Mouse (Mus musculus) embryo, embryonic 10.5 days (tissue): Measurements from ENCODE around the gene Gm10722.
"Not testable (repeated sequence)": the region's sequence is repeated elsewhere in the genome, so short reads cannot be mapped to it uniquely, and the experiment has no call there.

Source experiments
- DNase-seq: peaks from one replicate; pipeline ENCODE4 v3.0.0-alpha.2; 2015; ENCODE audit warnings: low spot score

Gene Gm10722

GRCm38 (mm10) chr9:3000445-3000972 lies at the start of gene Gm10722:
Gm10722 (plus strand) TSS chr9:3000922.
- DNase-seq = peak; percentile 50

DNA sequence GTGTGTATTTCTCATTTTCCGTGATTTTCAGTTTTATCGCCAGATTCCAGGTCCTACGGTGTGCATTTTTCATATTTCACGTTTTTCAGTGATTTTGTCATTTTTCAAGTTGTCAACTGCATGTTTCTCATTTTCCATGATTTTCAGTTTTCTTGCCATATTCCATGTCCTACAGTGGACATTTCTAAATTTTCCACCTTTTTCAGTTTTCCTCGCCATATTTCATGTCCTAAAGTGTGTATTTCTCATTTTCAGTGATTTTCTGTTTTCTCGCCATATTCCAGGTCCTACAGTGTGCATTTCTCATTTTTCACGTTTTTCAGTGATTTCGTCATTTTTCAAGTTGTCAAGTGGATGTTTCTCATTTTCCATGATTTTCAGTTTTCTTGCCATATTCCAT lies 284 bp downstream of the Gm10722 start:
- not testable (repeated sequence) for DNase-seq

DNA sequence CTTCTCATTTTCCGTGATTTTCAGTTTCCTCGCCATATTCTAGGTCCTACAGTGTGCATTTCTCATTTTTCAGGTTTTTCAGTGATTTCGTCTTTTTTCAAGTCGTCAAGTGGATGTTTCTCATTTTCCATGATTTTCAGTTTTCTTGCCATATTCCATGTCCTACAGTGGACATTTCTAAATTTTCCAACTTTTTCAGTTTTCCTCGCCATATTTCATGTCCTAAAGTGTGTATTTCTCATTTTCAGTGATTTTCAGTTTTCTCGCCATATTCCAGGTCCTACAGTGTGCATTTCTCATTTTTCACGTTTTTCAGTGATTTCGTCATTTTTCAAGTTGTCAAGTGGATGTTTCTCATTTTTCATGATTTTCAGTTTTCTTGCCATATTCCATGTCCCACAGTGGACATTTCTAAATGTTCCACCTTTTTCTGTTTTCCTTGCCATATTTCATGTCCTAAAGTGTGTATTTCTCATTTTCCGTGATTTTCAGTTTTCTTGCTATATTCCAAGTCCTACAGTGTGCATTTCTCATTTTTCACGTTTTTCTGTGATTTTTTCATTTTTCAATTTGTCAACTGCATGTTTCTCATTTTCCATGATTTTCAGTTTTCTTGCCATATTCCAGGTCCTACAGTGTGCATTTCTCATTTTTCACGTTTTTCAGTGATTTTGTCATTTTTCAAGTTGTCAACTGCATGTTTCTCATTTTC lies 1.4 kb downstream of the Gm10722 start:
- peak; percentile 24 for DNase-seq

DNA sequence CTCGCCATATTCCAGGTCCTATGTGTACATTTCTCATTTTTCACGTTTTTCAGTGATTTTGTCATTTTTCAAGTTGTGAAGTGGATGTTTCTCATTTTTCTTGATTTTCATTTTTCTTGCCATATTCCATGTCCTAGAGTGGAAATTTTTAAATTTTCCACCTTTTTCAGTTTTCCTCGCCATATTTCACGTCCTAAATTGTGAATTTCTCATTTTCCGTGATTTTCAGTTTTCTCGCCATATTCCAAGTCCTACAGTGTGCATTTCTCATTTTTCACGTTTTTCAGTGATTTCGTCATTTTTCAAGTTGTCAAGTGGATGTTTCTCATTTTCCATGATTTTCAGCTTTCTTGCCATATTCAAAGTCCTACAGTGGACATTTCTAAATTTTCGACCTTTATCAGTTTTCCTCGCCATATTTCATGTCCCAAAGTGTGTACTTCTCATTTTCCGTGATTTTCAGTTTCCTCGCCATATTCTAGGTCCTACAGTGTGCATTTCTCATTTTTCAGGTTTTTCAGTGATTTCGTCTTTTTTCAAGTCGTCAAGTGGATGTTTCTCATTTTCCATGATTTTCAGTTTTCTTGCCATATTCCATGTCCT lies 2.2 kb downstream of the Gm10722 start, which contains the start of gene Gm11168:
Gene Gm11168, plus strand, starts transcription at position 553 of the 603 bp plus-strand sequence.
- not testable (repeated sequence) for DNase-seq

- DNase-seq = not testable (repeated sequence)
These were observed 5.5 kb downstream of the Gm10722 start for GRCm38 (mm10) chr9:3006179-3006578.

- not testable (repeated sequence) for DNase-seq
These were observed 5.9 kb downstream of the Gm10722 start for GRCm38 (mm10) chr9:3006636-3007035.

DNA sequence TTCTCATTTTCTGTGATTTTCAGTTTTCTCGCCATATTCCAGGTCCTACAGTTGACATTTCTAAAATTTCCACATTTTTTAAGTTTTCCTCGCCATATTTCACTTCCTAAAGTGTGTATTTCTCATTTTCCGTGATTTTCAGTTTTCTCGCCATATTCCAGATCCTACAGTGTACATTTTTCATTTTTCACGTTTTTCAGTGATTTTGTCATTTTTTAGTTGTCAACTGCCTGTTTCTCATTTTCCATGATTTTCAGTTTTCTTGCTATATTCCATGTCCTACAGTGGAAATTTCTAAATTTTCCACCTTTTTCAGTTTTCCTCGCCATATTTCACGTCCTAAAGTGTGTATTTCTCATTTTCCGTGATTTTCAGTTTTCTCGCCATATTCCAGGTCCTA lies 6.5 kb downstream of the Gm10722 start:
- peak; percentile 10 for DNase-seq

DNA sequence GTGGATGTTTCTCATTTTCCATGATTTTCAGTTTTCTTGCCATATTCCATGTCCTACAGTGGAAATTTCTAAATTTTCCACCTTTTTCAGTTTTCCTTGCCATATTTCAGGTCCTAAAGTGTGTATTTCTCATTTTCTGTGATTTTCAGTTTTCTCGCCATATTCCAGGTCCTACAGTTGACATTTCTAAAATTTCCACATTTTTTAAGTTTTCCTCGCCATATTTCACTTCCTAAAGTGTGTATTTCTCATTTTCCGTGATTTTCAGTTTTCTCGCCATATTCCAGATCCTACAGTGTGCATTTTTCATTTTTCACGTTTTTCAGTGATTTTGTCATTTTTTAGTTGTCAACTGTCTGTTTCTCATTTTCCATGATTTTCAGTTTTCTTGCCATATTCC lies 8.6 kb downstream of the Gm10722 start:
- not testable (repeated sequence) for DNase-seq

- DNase-seq = not testable (repeated sequence)
These were observed 11.4 kb downstream of the Gm10722 start for GRCm38 (mm10) chr9:3012054-3012621.

DNA sequence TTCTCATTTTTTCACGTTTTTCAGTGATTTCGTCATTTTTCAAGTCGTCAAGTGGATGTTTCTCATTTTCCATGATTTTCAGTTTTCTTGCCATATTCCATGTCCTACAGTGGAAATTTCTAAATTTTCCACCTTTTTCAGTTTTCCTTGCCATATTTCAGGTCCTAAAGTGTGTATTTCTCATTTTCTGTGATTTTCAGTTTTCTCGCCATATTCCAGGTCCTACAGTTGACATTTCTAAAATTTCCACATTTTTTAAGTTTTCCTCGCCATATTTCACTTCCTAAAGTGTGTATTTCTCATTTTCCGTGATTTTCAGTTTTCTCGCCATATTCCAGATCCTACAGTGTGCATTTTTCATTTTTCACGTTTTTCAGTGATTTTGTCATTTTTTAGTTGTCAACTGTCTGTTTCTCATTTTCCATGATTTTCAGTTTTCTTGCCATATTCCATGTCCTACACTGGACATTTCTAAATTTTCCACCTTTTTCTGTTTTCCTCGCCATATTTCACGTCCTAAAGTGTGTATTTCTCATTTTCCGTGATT lies 12.1 kb downstream of the Gm10722 start, which contains the start of gene Gm10721:
Gene Gm10721, plus strand, starts transcription at position 408 of the 547 bp plus-strand sequence.
- DNase-seq = not testable (repeated sequence)

GRCm38 (mm10) chr9:3015354-3015753 lies 14.6 kb downstream of the Gm10722 start, which contains the start of gene Gm10720:
Gm10720 (plus strand) TSS chr9:3015654.
- not testable (repeated sequence) for DNase-seq

DNA sequence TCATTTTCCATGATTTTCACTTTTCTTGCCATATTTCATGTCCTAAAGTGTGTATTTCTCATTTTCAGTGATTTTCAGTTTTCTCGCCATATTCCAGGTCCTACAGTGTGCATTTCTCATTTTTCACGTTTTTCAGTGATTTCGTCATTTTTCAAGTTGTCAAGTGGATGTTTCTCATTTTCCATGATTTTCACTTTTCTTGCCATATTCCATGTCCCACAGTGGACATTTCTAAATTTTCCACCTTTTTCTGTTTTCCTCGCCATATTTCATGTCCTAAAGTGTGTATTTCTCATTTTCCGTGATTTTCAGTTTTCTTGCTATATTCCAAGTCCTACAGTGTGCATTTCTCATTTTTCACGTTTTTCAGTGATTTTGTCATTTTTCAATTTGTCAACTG lies 15.2 kb downstream of the Gm10722 start:
- DNase-seq = not testable (repeated sequence)

DNA sequence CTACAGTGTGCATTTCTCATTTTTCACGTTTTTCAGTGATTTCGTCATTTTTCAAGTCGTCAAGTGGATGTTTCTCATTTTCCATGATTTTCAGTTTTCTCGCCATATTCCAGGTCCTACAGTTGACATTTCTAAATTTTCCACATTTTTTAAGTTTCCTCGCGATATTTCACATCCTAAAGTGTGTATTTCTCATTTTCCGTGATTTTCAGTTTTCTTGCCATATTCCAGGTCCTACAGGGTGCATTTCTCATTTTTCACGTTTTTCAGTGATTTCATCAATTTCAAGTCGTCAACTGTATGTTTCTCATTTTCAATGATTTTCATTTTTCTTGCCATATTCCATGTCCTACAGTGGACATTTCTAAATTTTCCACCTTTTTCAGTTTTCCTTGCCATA lies 16.4 kb downstream of the Gm10722 start, which contains the start of gene Gm10719:
Gene Gm10719, plus strand, starts transcription at position 301 of the 400 bp plus-strand sequence.
- not testable (repeated sequence) for DNase-seq

- DNase-seq = not testable (repeated sequence)
These were observed 18.2 kb downstream of the Gm10722 start for GRCm38 (mm10) chr9:3018944-3019343.

- not testable (repeated sequence) for DNase-seq
These were observed 19.4 kb downstream of the Gm10722 start for GRCm38 (mm10) chr9:3019835-3020727.

- DNase-seq = peak; percentile 15
These were observed 21.7 kb downstream of the Gm10722 start for GRCm38 (mm10) chr9:3022316-3023008.

GRCm38 (mm10) chr9:3023312-3023984 lies 22.7 kb downstream of the Gm10722 start, which contains the start of gene Gm10718:
Gm10718 (plus strand) TSS chr9:3023547.
- DNase-seq = not testable (repeated sequence)

DNA sequence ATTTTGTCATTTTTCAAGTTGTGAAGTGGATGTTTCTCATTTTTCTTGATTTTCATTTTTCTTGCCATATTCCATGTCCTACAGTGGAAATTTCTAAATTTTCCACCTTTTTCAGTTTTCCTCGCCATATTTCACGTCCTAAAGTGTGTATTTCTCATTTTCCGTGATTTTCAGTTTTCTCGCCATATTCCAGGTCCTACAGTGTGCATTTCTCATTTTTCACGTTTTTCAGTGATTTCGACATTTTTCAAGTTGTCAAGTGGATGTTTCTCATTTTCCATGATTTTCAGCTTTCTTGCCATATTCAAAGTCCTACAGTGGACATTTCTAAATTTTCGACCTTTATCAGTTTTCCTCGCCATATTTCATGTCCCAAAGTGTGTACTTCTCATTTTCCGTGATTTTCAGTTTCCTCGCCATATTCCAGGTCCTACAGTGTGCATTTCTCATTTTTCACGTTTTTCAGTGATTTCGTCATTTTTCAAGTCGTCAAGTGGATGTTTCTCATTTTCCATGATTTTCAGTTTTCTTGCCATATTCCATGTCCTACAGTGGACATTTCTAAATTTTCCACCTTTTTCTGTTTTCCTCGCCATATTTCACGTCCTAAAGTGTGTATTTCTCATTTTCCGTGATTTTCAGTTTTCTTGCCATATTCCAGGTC lies 23.4 kb downstream of the Gm10722 start:
- not testable (repeated sequence) for DNase-seq

- not testable (repeated sequence) for DNase-seq
These were observed 24.3 kb downstream of the Gm10722 start, which contains the start of gene Gm10717 for GRCm38 (mm10) chr9:3024912-3025467. Gm10717 (plus strand) TSS chr9:3025417.
